Mouse (Mus musculus) kidney, adult 2 months (tissue): ENCODE data around the gene Hspbap1.

Experiments used
- CTCF ChIP-seq: fragments of 200-500 bp; conservative IDR thresholded peaks from 2 replicates; pipeline ENCODE4 v1.5.1; 2011; ENCODE audit warnings: low read depth, mild to moderate bottlenecking, control low read depth, low read length, moderate library complexity, mixed read lengths; ENCODE audit not compliant: insufficient read depth, insufficient read length
- POLR2A ChIP-seq: fragments of 200-500 bp; IDR thresholded peaks from one replicate; pipeline ENCODE4 v1.6.1; 2011; ENCODE audit warnings: low read depth, low read length, control low read depth

- no peak for TF ChIP-seq CTCF
- TF ChIP-seq POLR2A: no peak
Measured at GRCm38 (mm10) chr16:35813119-35813518, 42.9 kb downstream of the Hspbap1 start.
